Mouse (Mus musculus) spleen, adult 2 months (tissue): Measurements from ENCODE around the gene Gm49325.

Experiments used
- CTCF ChIP-seq: fragments of 200-500 bp; IDR thresholded peaks from 2 replicates; pipeline ENCODE4 v1.5.1; 2011; ENCODE audit warnings: mild to moderate bottlenecking, inconsistent platforms; ENCODE audit not compliant: insufficient read depth, insufficient read length, insufficient replicate concordance; ENCODE audit errors: extremely low read depth
- POLR2A ChIP-seq: fragments of 200-500 bp; IDR thresholded peaks from 2 replicates; pipeline ENCODE4 v1.6.1; 2011; ENCODE audit warnings: low read depth, low read length, inconsistent platforms

DNA sequence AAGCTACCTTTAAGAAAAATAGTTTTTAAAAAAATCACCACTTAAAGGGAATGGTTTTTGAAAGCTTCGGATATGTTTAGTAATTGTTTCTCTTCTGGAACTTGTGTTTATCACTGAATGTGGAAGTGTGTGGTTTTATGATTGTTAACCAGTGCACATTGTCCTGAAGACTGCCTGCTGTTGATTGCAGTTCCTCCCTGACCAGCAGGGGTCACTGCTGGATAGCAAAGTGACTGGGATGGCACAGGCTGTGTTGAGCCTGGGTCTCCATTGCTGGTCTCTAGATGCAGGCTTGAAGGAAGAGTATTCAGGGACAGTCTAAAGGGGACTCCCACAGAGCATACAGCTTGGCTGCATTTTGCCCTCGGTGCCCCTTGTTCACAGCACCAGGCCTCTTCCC is 21.5 kb downstream of the Gm49325 start:
- peak; percentile 95; the same call in 1 of the 2 replicates for TF ChIP-seq CTCF
- TF ChIP-seq POLR2A, result no peak
